Mouse (Mus musculus) cerebellum, adult 2 months (tissue): Measurements from ENCODE around the gene Clec16a. TPM values are rescaled to one million over a fixed set of nuclear protein-coding genes. Genes with fewer than 3 reads are reported as not detected.

Experiments used
- DNase-seq, 2 experiments: peaks; one replicate each; pipeline ENCODE4 v3.0.0; 2021
- H3K27ac ChIP-seq: fragments of 200-500 bp; 2 replicates; pipeline ENCODE4 v1.5.1; 2012; ENCODE audit warnings: low read length, control low read depth, inconsistent platforms; ENCODE audit not compliant: insufficient read depth
- H3K27me3 ChIP-seq: fragments of 200-500 bp; 2 replicates; pipeline ENCODE4 v1.6.1; 2012; ENCODE audit warnings: inconsistent platforms, mild to moderate bottlenecking, low read length, moderate library complexity; ENCODE audit not compliant: control insufficient read depth, insufficient read depth
- H3K4me1 ChIP-seq: fragments of 200-500 bp; 2 replicates; pipeline ENCODE4 v1.6.1; 2011; ENCODE audit warnings: low read length; ENCODE audit not compliant: control insufficient read depth, insufficient read depth
- H3K4me3 ChIP-seq: fragments of 200-500 bp; replicated peaks from 2 replicates; pipeline ENCODE3; 2011; ENCODE audit warnings: mild to moderate bottlenecking, low read depth, low read length, control low read depth; ENCODE audit not compliant: insufficient read depth
- CTCF ChIP-seq: fragments of 200-500 bp; IDR thresholded peaks from 2 replicates; pipeline ENCODE4 v1.5.1; 2011; ENCODE audit warnings: low read depth, mild to moderate bottlenecking, control low read depth, low read length, moderate library complexity, borderline replicate concordance; ENCODE audit not compliant: insufficient read depth
- POLR2A ChIP-seq: fragments of 200-500 bp; IDR thresholded peaks from 2 replicates; pipeline ENCODE4 v1.6.1; 2011; ENCODE audit warnings: low read length, control low read depth, borderline replicate concordance; ENCODE audit not compliant: insufficient read depth
- WGBS: fragments of 180-500 bp; shearing (Covaris S2); methylation state at CpG from one replicate; pipeline ENCODE4 v1.1.7; 2018; 5-methylcytosine and 5-hydroxymethylcytosine counted together
- polyA plus RNA-seq: library from polyadenylated mRNA; depleted of rRNA; stranded (reverse); fragments of >200 nt; gene quantifications from 2 replicates; pipeline ENCODE4 v1.2.3, GENCODE M21; 2012

Clec16a gene
- polyA plus RNA-seq, 1 experiment, result 48.7 TPM

GRCm38 (mm10) chr16:10540763-10541597 is 4.2 kb upstream of the Clec16a start:
- WGBS, result 10% methylated on average over 16 of the region's 16 CpGs
- peak overlapping the region; percentile 83 for H3K27ac ChIP-seq
- peak overlapping the region; percentile 92 for H3K4me3 ChIP-seq
- TF ChIP-seq CTCF, result no peak
- no peak for TF ChIP-seq POLR2A
- no peak for DNase-seq
- H3K27me3 ChIP-seq, result no peaks in the 10 kb centered on the region; the same call in 1 of the 2 replicates
- H3K4me1 ChIP-seq, result peaks cover 27% of the 10 kb centered on the region

GRCm38 (mm10) chr16:10541598-10541930 is 3.6 kb upstream of the Clec16a start:
- peak; percentile 55 to 59 for DNase-seq
- H3K4me1 ChIP-seq, result peaks cover 27% of the 10 kb centered on the region
- H3K27me3 ChIP-seq, result no peaks in the 10 kb centered on the region; the same call in 1 of the 2 replicates
- peak overlapping the region; percentile 83 for H3K27ac ChIP-seq
- peak overlapping the region; percentile 92 for H3K4me3 ChIP-seq
- TF ChIP-seq POLR2A (peak; percentile 5; the same call in 1 of the 2 replicates), CTCF (no peak)
- under 1% methylated on average over 7 of the region's 7 CpGs for WGBS

GRCm38 (mm10) chr16:10542266-10542665 is 2.9 kb upstream of the Clec16a start:
- Histone ChIP-seq H3K4me3 (peak overlapping the region; percentile 92), H3K27ac (peak overlapping the region; percentile 83), H3K4me1 (peaks cover 22% of the 10 kb centered on the region), H3K27me3 (no peaks in the 10 kb centered on the region; the same call in 1 of the 2 replicates)
- peak; percentile 49 to 59 for DNase-seq
- no peak for TF ChIP-seq POLR2A
- no peak for TF ChIP-seq CTCF
- under 1% methylated on average over 22 of the region's 22 CpGs for WGBS

GRCm38 (mm10) chr16:10542698-10543365 is 2.3 kb upstream of the Clec16a start, which contains the start of gene Dexi:
Gene Dexi, minus strand, starts transcription at chr16:10543054.
- peak within 1 kb of the TSS; percentile 83 for H3K27ac ChIP-seq
- H3K27me3 ChIP-seq, result no peaks in the 10 kb centered on the region; the same call in 1 of the 2 replicates
- peak; percentile 90 for TF ChIP-seq POLR2A
- TF ChIP-seq CTCF, result no peak
- peak; percentile 96 to 98 for DNase-seq
- H3K4me3 ChIP-seq, result peak within 1 kb of the TSS; percentile 92
- H3K4me1 ChIP-seq, result peaks cover 19% of the 10 kb centered on the region
- WGBS, result under 1% methylated on average over 58 of the region's 61 CpGs

GRCm38 (mm10) chr16:10546865-10547264 is 1.7 kb downstream of the Clec16a start:
- no peak overlapping the region for H3K27ac ChIP-seq
- 11% methylated on average over 3 of the region's 3 CpGs for WGBS
- H3K27me3 ChIP-seq, result no peaks in the 10 kb centered on the region; the same call in 1 of the 2 replicates
- H3K4me3 ChIP-seq, result no peak overlapping the region
- H3K4me1 ChIP-seq, result peaks cover 25% of the 10 kb centered on the region
- TF ChIP-seq POLR2A (no peak), CTCF (no peak)
- no peak for DNase-seq

- H3K4me1 ChIP-seq, result peaks cover 25% of the 10 kb centered on the region
- WGBS, result 8% methylated on average over 3 of the region's 3 CpGs
- H3K27ac ChIP-seq, result peak overlapping the region; percentile 6; the same call in 1 of the 2 replicates
- peak in 1 of 2 experiments; percentile 60 for DNase-seq
- no peak overlapping the region for H3K4me3 ChIP-seq
- TF ChIP-seq CTCF, result no peak
- TF ChIP-seq POLR2A, result no peak
- H3K27me3 ChIP-seq, result no peaks in the 10 kb centered on the region
Observed at GRCm38 (mm10) chr16:10548938-10549337, 3.8 kb downstream of the Clec16a start.

- Histone ChIP-seq H3K27me3 (no peaks in the 10 kb centered on the region), H3K4me3 (no peak overlapping the region), H3K27ac (peak overlapping the region; percentile 6; the same call in 1 of the 2 replicates), H3K4me1 (peaks cover 25% of the 10 kb centered on the region)
- DNase-seq, result no peak
- no peak for TF ChIP-seq CTCF
- TF ChIP-seq POLR2A, result no peak
- 33% methylated on average over 2 of the region's 2 CpGs for WGBS
Observed at GRCm38 (mm10) chr16:10549600-10549999, 4.5 kb downstream of the Clec16a start.

- WGBS, result 76% methylated on average over 4 of the region's 4 CpGs
- Histone ChIP-seq H3K27ac (no peak overlapping the region), H3K4me1 (peaks cover 25% of the 10 kb centered on the region), H3K4me3 (no peak overlapping the region), H3K27me3 (no peaks in the 10 kb centered on the region)
- no peak for TF ChIP-seq CTCF
- no peak for DNase-seq
Observed at GRCm38 (mm10) chr16:10551592-10551991, 6.5 kb downstream of the Clec16a start.
